Mouse (Mus musculus) lung, postnatal 14 days (tissue): ENCODE measurements around the gene 2610507B11Rik.
"Not testable (repeated sequence)": the region's sequence is repeated elsewhere in the genome, so short reads cannot be mapped to it uniquely, and the experiment has no call there.

Experiments used
- DNase-seq: peaks from one replicate; pipeline ENCODE4 v3.0.0; 2021

Gene 2610507B11Rik

GRCm38 (mm10) chr11:78261380-78262352 is at the start of gene 2610507B11Rik:
Gene 2610507B11Rik (plus strand): TSS chr11:78261752.
- peak; percentile 95 for DNase-seq

GRCm38 (mm10) chr11:78213086-78213817 is 48.3 kb upstream of the 2610507B11Rik start:
- peak; percentile 14 for DNase-seq

GRCm38 (mm10) chr11:78215709-78216317 is 45.7 kb upstream of the 2610507B11Rik start:
- no peak for DNase-seq

GRCm38 (mm10) chr11:78223586-78223985 is 38.0 kb upstream of the 2610507B11Rik start:
- DNase-seq: no peak

GRCm38 (mm10) chr11:78231518-78231917 is 30.0 kb upstream of the 2610507B11Rik start:
- no peak for DNase-seq

- no peak for DNase-seq
Observed at GRCm38 (mm10) chr11:78240193-78240857, 21.2 kb upstream of the 2610507B11Rik start.

- peak; percentile 21 for DNase-seq
Observed at GRCm38 (mm10) chr11:78245261-78245626, 16.3 kb upstream of the 2610507B11Rik start.

- peak; percentile 91 for DNase-seq
Observed at GRCm38 (mm10) chr11:78245627-78246317, 15.8 kb upstream of the 2610507B11Rik start, which contains the start of the genes Sdf2 and Supt6. Gene Sdf2 (plus strand): TSS chr11:78245746. Gene Supt6 (minus strand): TSS chr11:78245987.

GRCm38 (mm10) chr11:78246318-78247011 is 15.1 kb upstream of the 2610507B11Rik start:
- DNase-seq: no peak

GRCm38 (mm10) chr11:78247012-78247348 is 14.6 kb upstream of the 2610507B11Rik start:
- no peak for DNase-seq

- DNase-seq: no peak
Observed at GRCm38 (mm10) chr11:78247727-78248140, 13.8 kb upstream of the 2610507B11Rik start.

- no peak for DNase-seq
Observed at GRCm38 (mm10) chr11:78256618-78257017, 4.9 kb upstream of the 2610507B11Rik start.

- no peak for DNase-seq
Observed at GRCm38 (mm10) chr11:78260489-78261258, 878 bp upstream of the 2610507B11Rik start.

GRCm38 (mm10) chr11:78262550-78262949 is 998 bp downstream of the 2610507B11Rik start:
- DNase-seq: peak; percentile 62

GRCm38 (mm10) chr11:78265571-78265970 is 4.0 kb downstream of the 2610507B11Rik start:
- DNase-seq: no peak

- DNase-seq: no peak
Observed at GRCm38 (mm10) chr11:78271986-78272385, 10.4 kb downstream of the 2610507B11Rik start.

GRCm38 (mm10) chr11:78275596-78275995 is 14.0 kb downstream of the 2610507B11Rik start:
- DNase-seq: no peak

- not testable (repeated sequence) for DNase-seq
Observed at GRCm38 (mm10) chr11:78276169-78276568, 14.6 kb downstream of the 2610507B11Rik start.

GRCm38 (mm10) chr11:78278853-78279252 is 17.3 kb downstream of the 2610507B11Rik start:
- no peak for DNase-seq

GRCm38 (mm10) chr11:78279586-78279985 is 18.0 kb downstream of the 2610507B11Rik start:
- DNase-seq: no peak
